Mouse (Mus musculus): Measurements from ENCODE around the gene Gm20671.
"Not testable (repeated sequence)": the region's sequence is repeated elsewhere in the genome, so short reads cannot be mapped to it uniquely, and the experiment has no call there.

Gene Gm20671

GRCm38 (mm10) chr5:32735779-32736178, 91.1 kb downstream of the Gm20671 start:
- DNase-seq (ENCODE audit: low spot score in 2 of 2): no peak

- not testable (repeated sequence) for DNase-seq (ENCODE audit: low spot score in 2 of 2)
These were observed 93.0 kb downstream of the Gm20671 start for GRCm38 (mm10) chr5:32733892-32734291.

- DNase-seq (ENCODE audit: low spot score in 2 of 2): no peak
These were observed 98.1 kb downstream of the Gm20671 start for GRCm38 (mm10) chr5:32728851-32729250.

- no peak for DNase-seq (ENCODE audit: low spot score in 2 of 2)
These were observed 98.6 kb downstream of the Gm20671 start for GRCm38 (mm10) chr5:32728300-32728699.

GRCm38 (mm10) chr5:32725397-32725796, 101.5 kb downstream of the Gm20671 start:
- DNase-seq (ENCODE audit: low spot score in 2 of 2): not testable (repeated sequence)

GRCm38 (mm10) chr5:32723981-32724380, 102.9 kb downstream of the Gm20671 start:
- no peak for DNase-seq (ENCODE audit: low spot score in 2 of 2)

GRCm38 (mm10) chr5:32722711-32723110, 104.2 kb downstream of the Gm20671 start:
- not testable (repeated sequence) for DNase-seq (ENCODE audit: low spot score in 2 of 2)

GRCm38 (mm10) chr5:32722263-32722662, 104.6 kb downstream of the Gm20671 start:
- no peak for DNase-seq (ENCODE audit: low spot score in 2 of 2)

GRCm38 (mm10) chr5:32721316-32721715, 105.6 kb downstream of the Gm20671 start:
- no peak for DNase-seq (ENCODE audit: low spot score in 2 of 2)

GRCm38 (mm10) chr5:32720416-32720815, 106.5 kb downstream of the Gm20671 start:
- no peak for DNase-seq (ENCODE audit: low spot score in 2 of 2)

GRCm38 (mm10) chr5:32718916-32719315, 108.0 kb downstream of the Gm20671 start:
- DNase-seq (ENCODE audit: low spot score in 2 of 2): no peak

- no peak for DNase-seq (ENCODE audit: low spot score in 2 of 2)
These were observed 109.2 kb downstream of the Gm20671 start for GRCm38 (mm10) chr5:32717726-32718125.

GRCm38 (mm10) chr5:32713703-32714467, 113.0 kb downstream of the Gm20671 start:
- peak; percentile 88 to 91 for DNase-seq (ENCODE audit: low spot score in 2 of 2)

- no peak for DNase-seq (ENCODE audit: low spot score in 2 of 2)
These were observed 113.7 kb downstream of the Gm20671 start for GRCm38 (mm10) chr5:32713042-32713702.

- no peak for DNase-seq (ENCODE audit: low spot score in 2 of 2)
These were observed 114.5 kb downstream of the Gm20671 start for GRCm38 (mm10) chr5:32712221-32713041.

GRCm38 (mm10) chr5:32711485-32711884, 115.4 kb downstream of the Gm20671 start:
- no peak for DNase-seq (ENCODE audit: low spot score in 2 of 2)

- DNase-seq (ENCODE audit: low spot score in 2 of 2): no peak
These were observed 120.6 kb downstream of the Gm20671 start for GRCm38 (mm10) chr5:32706226-32706780.

GRCm38 (mm10) chr5:32697208-32697867, 129.6 kb downstream of the Gm20671 start:
- DNase-seq (ENCODE audit: low spot score in 2 of 2): no peak

GRCm38 (mm10) chr5:32693411-32693810, 133.5 kb downstream of the Gm20671 start:
- no peak for DNase-seq (ENCODE audit: low spot score in 2 of 2)
